Mouse (Mus musculus): ENCODE data around the gene Acvr1b.

The Acvr1b gene

DNA sequence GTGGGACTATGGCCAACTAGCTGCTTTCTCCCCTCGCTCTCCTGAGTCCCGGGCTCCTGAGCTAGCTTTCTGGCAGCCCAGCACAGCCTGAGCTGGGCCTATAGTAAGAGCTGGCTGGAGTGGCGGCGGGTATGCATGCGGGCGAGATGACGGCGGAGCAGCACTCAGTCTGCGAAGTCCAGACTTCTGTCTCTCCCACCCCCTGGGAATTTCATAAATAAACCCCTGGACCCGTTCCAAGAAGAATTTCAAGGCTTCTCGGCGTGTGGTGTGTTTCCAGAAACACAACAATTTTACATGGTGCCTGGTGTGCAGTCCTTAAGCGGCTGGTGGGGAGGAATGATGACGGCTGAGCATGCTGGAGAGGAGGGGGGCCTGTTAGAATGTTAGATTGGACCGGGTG lies 10.8 kb upstream of the Acvr1b start:
- CTCF ChIA-PET = interaction anchor here in 1 of 4 experiments (0.7 to 2.1 kb wide), 5 partner anchors 15 to 78 kb away, joined by 3 to 16 read pairs (median 3); no protein-coding TSS in a partner anchor
- POLR2A ChIA-PET = interaction anchor here in 3 of 4 experiments (0.6 to 5.4 kb wide), 29 partner anchors 10 to 1021 kb away, joined by 3 to 55 read pairs (median 6); partner anchors contain the start of genes Acvr1b (in 3 of the 3) and Atg101 (in 1 of the 3)

DNA sequence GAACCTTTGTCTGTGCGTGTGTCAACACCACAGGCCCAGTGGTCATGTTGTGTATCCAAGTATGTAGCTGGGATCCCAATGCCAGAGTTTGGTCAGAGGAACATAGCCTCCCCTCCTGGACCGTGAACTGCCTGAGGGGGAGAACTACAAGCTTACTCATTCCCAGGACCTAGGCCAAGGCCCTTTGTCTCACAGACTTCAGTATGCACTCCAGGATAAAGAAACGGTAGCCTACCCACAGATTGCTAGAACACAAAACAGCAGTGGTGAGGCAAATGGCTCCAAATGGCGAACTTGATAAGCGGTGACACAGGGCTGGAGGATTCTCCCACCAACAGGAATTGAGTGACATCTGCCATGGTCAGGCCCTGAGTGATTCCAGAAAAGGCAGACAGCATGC lies 10.0 kb upstream of the Acvr1b start:
- ChIA-PET POLR2A (interaction anchor here (0.5 to 5.4 kb wide), 68 partner anchors 9 to 656 kb away, joined by 3 to 55 read pairs (median 4); partner anchors contain the start of genes Acvr1b (in 4 of the 4), Acvrl1 (in 1 of the 4), Atg101 (in 1 of the 4) and Dazap2 (in 1 of the 4)), CTCF (interaction anchor here (0.5 to 2.1 kb wide), 13 partner anchors 10 to 410 kb away, joined by 3 to 16 read pairs (median 4); partner anchors contain the start of gene Acvr1b (in 1 of the 4))

DNA sequence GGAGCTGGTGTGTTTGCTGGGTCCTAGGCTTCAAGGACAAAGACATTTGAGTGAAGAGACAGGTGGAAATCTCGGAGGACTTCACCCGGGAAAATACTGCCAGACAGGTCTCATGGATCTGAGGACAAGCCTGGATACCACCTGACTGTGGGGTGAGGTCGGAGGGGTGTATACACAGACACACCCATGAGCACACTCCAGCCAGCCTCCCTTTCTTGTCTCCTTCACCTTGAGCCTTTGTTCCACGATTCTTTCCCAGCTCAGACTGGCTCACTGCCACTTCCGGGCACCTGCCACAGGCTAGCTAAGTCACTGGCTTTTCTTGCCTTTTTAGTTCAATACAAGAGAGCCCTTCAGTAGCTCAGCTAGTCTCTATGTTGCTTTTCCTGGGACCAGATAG lies 9.6 kb upstream of the Acvr1b start:
- POLR2A ChIA-PET = interaction anchor here (0.5 to 5.4 kb wide), 64 partner anchors 9 to 657 kb away, joined by 3 to 55 read pairs (median 4); partner anchors contain the start of genes Acvr1b (in 4 of the 4), Acvrl1 (in 1 of the 4) and Dazap2 (in 1 of the 4)
- CTCF ChIA-PET = interaction anchor here (0.5 to 2.1 kb wide), 12 partner anchors 9 to 411 kb away, joined by 3 to 16 read pairs (median 4); partner anchors contain the start of gene Acvr1b (in 1 of the 4)

DNA sequence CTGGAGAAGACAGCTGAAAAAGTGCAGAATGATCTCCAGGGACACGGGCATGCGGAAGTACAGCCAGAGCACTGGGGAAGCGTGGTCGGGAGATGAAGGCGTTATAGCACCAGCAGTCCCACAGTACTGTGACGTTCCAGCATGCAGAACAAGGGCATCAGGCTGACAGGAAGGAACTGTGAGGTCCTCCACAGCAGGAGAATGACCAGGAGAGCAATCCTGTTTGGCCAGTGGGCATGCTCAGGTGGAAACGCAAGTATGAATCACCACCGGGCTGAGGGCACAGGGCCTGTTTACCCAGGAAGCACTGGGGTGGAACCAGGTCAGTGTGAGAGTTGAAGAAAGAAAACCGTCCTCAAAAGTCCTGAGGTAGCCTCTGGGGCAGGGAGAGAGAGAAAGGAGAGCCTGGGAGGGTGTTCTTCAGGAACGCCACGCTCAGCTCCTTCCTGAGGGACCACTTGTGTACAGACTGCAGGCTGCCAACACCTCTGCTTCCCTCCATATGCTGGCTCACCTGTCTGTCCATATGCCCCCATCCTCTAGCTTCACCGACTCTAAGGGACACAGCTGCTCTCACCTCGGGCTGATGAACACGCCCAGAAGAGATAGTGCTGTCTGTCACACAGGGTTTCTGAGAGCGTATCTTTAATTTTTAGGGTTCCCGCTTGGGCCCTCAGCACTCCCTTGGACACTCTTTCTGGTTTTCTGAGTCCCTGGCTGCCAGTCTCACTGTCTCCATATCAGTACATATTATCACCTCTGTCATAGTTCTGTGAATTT lies 8.0 kb upstream of the Acvr1b start:
- ChIA-PET CTCF (no interaction called here), POLR2A (interaction anchor here in 3 of 4 experiments (0.8 to 5.4 kb wide), 11 partner anchors 7 to 73 kb away, joined by 3 to 55 read pairs (median 10); partner anchors contain the start of gene Acvr1b (in 2 of the 3))

DNA sequence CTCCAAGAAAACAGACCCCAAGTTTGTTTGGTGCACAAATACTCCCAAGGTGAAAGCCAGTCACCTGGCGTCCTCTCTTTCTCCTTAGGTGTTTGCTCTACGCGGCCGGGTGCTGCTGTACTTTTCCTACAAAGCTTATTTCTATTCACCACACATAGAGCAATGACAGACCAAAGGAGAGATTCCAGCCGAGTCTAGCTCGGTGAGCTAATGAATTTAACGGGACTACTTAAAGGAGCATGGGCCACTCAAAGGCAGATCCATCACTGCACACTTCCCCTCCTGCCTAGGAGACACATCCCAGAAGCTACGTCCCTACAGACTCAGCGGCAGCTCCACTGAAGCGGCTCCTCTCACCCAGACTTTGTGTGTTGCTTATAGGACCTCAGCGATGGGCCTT lies 6.3 kb upstream of the Acvr1b start:
- CTCF ChIA-PET = interaction anchor here in 1 of 4 experiments (0.7 kb wide), 1 partner anchor 410 kb away, joined by 3 read pairs; no protein-coding TSS in a partner anchor
- POLR2A ChIA-PET = interaction anchor here in 2 of 4 experiments (0.6 to 1.2 kb wide), 6 partner anchors 13 to 215 kb away, joined by 3 to 6 read pairs (median 4); no protein-coding TSS in a partner anchor

DNA sequence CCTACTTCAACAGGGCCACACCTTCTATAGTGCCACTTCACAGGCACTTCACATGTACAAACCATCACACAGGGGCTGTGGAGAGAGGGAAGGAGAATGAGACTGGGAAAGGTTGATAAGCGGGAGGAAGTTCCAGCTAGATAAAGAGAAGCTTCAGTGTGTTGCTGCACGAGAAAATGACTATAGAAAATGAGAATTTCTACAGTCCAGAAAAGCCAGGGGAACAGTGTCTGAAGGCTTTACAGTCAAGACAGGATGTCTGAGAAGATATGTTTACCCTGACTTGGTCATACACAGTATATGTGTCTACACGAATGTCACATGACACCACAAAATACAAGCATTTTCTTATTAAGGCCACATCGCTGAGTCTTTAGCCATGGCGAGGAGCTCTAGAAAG lies 4.0 kb upstream of the Acvr1b start:
- CTCF ChIA-PET = interaction anchor here in 1 of 4 experiments (0.6 to 1.9 kb wide), 3 partner anchors 28 to 1898 kb away, joined by 3 to 6 read pairs (median 4); no protein-coding TSS in a partner anchor
- POLR2A ChIA-PET = interaction anchor here (0.7 to 1.5 kb wide), 12 partner anchors 9 to 676 kb away, joined by 3 to 6 read pairs (median 3); no protein-coding TSS in a partner anchor

DNA sequence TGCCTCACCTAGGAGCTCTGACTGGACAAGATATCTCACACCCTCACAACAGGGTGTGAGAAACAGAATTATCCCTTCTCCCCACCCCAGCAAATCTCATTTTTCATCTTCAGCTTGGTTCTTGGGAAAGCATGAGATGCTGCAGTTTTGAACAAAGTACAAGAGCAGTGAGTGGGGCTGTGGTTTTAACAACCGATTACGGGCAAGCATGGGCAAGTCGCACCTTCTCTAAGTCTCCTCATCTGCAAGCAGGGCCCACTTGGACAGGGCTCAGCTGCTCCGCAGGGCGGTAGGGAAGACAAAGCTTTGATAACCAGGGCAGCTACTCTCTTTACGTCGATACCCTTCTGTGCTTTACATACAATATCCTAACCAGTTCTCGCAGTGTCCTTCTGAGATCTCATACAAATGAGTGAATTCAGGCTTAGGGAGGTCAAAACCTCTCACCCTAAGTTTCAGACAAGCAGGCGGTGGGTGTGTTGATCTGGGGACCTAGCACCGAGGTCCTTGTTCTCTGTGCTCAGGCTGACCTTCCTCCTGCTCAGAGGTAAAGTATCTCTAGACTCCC lies 3.4 kb upstream of the Acvr1b start:
- CTCF ChIA-PET = interaction anchor here in 1 of 4 experiments (0.8 to 1.9 kb wide), 4 partner anchors 15 to 403 kb away, joined by 3 to 6 read pairs (median 4); no protein-coding TSS in a partner anchor
- POLR2A ChIA-PET = interaction anchor here (0.7 to 1.5 kb wide), 11 partner anchors 9 to 676 kb away, joined by 3 to 6 read pairs (median 3); no protein-coding TSS in a partner anchor

DNA sequence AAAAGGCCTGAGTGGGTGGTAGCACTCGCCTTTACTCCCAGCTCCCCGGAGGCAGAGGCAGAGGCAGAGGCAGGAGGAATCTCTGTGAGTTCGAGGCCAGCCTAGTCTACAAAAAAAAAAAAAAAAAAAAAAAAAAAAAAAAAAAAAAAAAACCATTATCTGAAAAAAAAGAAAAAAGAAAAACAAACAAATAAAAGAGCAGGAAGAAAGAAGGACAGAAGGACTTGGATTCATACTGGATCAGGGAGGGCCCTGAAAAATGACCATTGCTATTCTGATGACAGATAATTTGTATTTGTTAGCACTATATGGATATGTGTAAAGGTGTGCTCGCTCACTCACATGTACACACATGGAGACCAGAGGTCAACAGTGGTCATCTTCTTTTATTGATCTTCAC lies 2.6 kb upstream of the Acvr1b start:
- CTCF ChIA-PET = interaction anchor here in 1 of 4 experiments (0.8 to 0.9 kb wide), 2 partner anchors 14 to 403 kb away, joined by 3 to 4 read pairs; no protein-coding TSS in a partner anchor
- POLR2A ChIA-PET = interaction anchor here in 2 of 4 experiments (1.1 to 3.9 kb wide), 5 partner anchors 8 to 83 kb away, joined by 3 to 55 read pairs (median 5); no protein-coding TSS in a partner anchor

DNA sequence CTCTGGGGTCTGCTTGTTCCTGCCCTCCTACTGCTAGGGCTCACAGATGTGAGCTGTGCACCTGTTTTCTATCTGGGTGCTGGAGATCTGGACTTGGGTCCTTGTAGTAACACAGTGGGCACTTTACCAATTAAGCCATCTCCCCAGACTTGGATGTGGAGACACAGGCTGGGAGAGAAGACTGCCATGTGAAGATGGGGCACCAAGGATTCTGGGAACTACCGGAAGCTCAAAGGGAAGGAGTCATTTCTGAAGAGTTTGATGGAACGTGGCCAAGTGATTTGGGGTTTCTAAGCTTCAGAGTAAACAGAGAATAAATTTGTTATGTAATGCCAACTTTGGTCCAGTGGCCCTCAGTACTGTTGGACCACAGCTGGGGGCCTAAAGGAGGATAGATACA lies 1.9 kb upstream of the Acvr1b start:
- CTCF ChIA-PET = interaction anchor here in 1 of 4 experiments (1.8 kb wide), 1 partner anchor 26 kb away, joined by 4 read pairs; no protein-coding TSS in a partner anchor
- POLR2A ChIA-PET = interaction anchor here (0.5 to 3.9 kb wide), 6 partner anchors 8 to 1441 kb away, joined by 3 to 55 read pairs (median 5); no protein-coding TSS in a partner anchor

DNA sequence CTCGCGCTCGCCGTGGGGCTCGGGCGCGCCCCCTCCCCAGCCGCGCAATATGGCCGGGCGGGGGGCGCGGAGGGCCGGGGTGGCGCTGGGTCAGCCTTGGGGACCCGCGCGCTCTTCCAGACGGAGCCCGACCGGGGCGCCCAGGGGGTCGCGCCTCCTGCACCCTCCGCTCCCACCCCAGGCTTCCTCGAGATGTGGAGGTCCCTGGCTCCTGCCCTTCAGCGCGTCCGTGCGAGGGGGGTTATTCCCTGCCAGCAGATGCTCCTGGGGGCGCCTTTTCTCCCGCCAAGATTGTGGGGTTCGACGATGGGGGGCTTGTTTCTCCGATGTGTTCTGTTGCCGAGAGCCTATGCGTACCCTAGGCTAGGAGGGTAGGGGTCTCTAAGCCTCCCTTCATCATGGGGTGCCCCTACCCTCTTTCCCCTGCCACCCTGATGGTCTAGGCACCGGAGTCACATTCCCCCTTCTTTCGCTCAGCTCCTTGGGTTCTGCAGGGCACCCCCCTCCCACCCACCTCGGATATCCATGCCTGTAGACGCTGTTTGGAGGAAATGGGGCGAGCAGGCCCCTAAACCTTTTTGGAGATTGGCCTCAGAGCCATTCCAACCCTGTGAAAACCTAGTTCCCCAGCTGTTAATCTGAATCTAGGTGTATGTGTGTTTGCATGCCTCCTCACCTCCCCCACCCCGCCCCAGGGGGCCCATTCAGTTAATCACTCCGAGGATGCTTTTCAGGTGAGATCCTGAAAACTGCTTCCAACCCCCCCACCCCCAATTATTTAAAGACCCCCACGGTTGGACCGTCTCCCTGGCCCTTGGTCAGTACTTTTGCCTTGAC lies 645 bp downstream of the Acvr1b start:
- POLR2A ChIA-PET = interaction anchor here (0.5 to 3.9 kb wide), 24 partner anchors 9 to 1510 kb away, joined by 3 to 55 read pairs (median 3); no protein-coding TSS in a partner anchor
- CTCF ChIA-PET = interaction anchor here in 3 of 4 experiments (0.6 to 1.4 kb wide), 6 partner anchors 23 to 717 kb away, joined by 3 to 5 read pairs (median 4); no protein-coding TSS in a partner anchor

DNA sequence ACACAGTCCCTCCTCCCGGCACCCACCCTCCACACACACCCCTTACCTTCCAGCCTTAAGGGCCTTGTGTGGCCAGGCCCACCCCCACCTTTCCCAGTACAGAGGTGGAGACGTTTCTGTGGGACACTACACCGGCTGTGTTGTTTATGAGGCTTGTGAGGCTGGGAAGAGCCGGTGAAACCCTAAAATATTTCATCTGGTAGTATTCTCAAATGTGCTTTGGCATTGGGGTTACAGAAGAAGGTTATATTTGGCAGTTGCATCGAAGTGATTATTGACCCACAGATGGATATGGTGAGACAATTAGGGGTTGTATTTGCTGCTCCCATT lies 1.2 kb downstream of the Acvr1b start:
- ChIA-PET POLR2A (interaction anchor here (0.7 to 3.9 kb wide), 9 partner anchors 11 to 1511 kb away, joined by 3 to 55 read pairs (median 3); no protein-coding TSS in a partner anchor), CTCF (no interaction called here)

DNA sequence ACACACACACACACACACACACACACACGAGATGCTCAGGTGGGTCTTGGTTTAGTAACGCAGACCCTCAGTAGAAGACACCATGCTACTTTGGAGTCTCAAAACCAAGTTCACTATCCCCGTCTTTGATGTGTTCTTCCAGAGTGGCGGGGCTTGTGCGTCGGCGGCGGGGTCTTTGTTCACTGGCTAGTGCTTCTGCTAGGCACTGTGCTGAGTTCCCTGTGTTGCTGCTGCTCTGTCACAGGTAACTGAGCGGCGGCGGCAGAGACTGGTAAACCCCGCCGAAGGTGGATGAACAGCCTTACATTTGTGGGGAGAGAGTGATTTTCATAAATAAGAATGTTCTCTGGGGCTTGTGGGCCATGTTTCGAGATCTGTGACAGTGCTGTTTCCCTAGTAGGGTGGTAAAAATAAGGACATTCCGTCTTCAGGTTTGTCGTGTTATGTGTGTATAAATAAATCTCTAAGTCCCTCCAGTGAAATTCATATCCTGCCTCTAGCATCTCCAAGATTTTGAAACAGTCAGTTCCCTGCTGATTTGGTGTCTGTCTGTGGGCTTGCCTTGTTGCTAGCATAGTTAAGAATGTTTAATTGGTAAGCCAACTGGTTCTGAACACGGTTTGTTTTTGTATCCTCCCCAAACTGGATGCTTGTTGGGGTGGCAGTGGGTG lies 1.9 kb downstream of the Acvr1b start:
- CTCF ChIA-PET = no interaction called here
- POLR2A ChIA-PET = no interaction called here

DNA sequence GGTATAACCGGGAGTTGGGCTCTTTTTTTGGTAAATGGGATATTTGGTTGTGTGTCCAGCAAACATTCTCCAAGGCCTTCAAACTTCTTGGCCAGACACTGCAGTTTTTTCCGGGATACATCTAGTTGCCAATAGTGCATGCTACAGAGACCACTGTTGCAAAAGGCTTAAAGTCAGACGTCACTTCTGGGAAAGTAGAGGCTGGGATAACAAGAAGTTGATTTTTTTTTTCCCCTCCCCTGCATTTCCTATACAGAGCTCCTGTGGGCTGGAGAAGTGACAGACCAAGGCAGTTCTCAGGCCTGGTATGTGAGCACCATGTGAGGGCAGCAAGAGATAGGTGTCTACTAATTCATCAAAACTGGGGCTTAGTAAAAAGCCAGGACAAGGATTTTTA lies 2.4 kb downstream of the Acvr1b start:
- CTCF ChIA-PET = interaction anchor here in 1 of 4 experiments (0.5 to 0.6 kb wide), 2 partner anchors 120 to 360 kb away, joined by 3 to 4 read pairs; no protein-coding TSS in a partner anchor
- POLR2A ChIA-PET = interaction anchor here in 2 of 4 experiments (0.6 to 1.4 kb wide), 2 partner anchors 13 to 323 kb away, joined by 3 to 6 read pairs; no protein-coding TSS in a partner anchor

DNA sequence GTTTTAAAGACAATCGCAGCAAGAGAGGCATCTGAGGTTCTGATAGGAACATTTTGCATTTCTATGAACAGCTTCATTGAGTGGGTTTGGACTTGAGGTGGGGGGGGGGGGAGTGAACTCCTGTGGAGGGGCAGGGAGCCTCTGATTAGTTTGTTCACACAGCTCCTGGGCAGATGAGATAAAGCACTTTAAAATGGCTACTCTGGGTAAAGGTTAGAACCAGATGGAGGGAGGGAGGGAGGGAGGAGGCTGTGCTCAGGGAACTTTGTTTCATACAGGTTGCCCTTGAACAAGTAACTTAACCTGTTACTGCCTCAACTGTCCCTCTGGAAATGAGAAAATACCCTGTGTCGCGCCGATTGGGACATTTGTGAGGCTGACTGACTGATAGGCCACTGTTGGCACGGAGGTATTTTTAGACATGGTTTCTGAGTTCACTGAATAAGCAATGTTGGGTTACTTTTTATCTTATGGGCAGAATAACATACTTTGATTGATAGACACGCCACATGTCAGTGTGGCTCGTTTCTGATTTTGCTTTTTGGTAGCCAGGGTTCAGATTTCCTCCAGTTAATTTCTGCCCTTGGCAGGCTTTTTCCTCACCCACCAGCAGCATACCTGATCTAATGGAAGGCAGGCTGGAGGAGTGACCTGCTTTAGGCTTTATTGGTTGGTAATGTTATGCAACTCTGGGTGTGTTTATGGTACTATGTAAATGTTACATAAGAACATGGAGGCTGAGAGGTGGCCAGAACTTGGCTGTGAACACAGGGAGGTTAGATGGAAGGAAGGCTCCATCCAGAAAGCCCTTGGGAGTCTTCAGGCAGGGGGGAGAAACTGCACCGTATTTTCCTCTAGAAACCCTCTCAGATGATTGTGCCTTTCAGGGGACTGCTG lies 3.2 kb downstream of the Acvr1b start:
- ChIA-PET POLR2A (interaction anchor here in 3 of 4 experiments (0.6 to 1.4 kb wide), 4 partner anchors 8 to 324 kb away, joined by 3 to 6 read pairs (median 4); no protein-coding TSS in a partner anchor), CTCF (interaction anchor here in 1 of 4 experiments (0.5 to 0.6 kb wide), 2 partner anchors 119 to 360 kb away, joined by 3 to 4 read pairs; no protein-coding TSS in a partner anchor)

DNA sequence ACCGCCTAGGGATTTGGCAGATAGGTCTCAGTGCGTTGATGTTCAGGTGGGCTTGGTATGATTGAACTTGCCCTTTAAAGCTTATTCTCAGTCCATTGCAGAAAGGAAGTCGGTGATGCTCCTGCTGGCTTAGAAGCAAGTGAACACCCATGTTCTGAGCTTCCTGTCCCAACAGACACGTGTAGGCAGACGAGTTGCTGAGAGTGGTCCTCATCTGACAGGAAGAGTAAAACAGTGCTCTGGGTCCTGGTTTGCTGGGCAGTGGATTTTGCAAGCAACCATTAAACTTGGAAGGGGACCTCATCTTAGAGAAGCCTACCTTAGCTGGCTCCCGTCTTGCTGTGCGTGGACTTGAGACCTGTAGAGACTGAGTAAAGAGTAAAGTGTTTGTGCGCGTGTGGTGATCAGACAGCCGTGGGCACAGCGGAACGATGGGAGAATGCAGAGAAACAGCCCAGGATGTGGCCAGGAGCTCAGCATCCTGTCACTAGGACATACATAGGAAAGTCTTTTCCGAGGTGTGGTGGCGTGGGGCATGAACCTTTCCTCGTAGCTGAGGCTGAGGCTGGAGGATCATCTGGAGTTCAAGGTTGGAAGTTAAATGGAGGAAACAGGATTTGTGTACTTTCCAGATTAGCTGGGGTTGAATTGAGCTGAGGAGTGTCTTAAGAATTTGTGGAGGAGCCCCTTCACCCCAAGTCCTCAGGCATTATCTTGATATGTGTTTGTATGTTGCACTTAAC lies 6.7 kb downstream of the Acvr1b start:
- CTCF ChIA-PET = interaction anchor here (0.5 to 3.7 kb wide), 10 partner anchors 13 to 62 kb away, joined by 3 to 19 read pairs (median 4); no protein-coding TSS in a partner anchor

More for the DNA sequence above, 6.7 kb downstream of the Acvr1b start:
- POLR2A ChIA-PET = interaction anchor here in 3 of 4 experiments (0.6 to 5.5 kb wide), 21 partner anchors 10 to 897 kb away, joined by 3 to 35 read pairs (median 4); partner anchors contain the start of genes Dazap2 (in 1 of the 3) and Grasp (in 1 of the 3)
